ENCODE assay signal across 13 mouse cellular contexts in the genomic region with DNA sequence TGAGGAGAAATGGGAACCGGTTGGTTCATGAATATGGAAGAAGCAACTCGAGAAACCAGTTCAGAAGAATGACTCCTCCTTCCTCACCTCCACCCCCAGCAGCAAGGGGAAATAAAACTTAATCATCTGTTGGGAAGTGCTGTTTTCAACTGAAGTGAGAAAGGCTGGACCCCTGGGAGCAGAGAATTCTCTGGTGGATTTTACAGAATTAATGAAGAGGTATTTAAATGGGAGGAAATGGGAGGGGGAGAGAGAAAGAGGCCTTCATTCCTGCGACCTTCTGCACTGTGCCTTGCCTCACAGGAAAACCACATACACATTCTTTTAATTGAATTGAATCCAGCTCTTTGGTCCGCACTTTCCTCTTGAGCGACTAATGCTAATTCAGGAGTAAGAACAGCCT.
A peak's percentile ranks its signal among the peaks of the same experiment; 100 is the strongest.
DNase-seq lines count a peak whose midpoint lies in the region; ATAC-seq and TF ChIP-seq lines count a peak whose summit lies in the region.
"Had no signal": no experiment of that assay in that cellular context is flagged by ENCODE, and none has a peak within 500 bp of the region (broad histone marks: within the 10 kb centered on the region; RNA-seq: fewer than 3 reads in every experiment).

No protein-coding gene starts in this region.

- no peaks in the 10 kb centered on the region for H3K9me3 ChIP-seq in midbrain, postnatal 0 days (ENCODE audit: low read length)
- H3K9me3 ChIP-seq in midbrain, embryonic 11.5 days (ENCODE audit: control insufficient read depth, low read length) = no peaks in the 10 kb centered on the region
- H3K9me3 ChIP-seq in neural tube, embryonic 14.5 days (ENCODE audit: control insufficient read depth, low read length) = no peaks in the 10 kb centered on the region
- H3K9me3 ChIP-seq: embryonic facial prominence, embryonic 12.5 days had no signal

- no peak for DNase-seq in frontal cortex, adult 2 months (ENCODE audit: extremely low spot score in 1 of 2, low spot score in 1 of 2)
- peak; percentile 3 for DNase-seq in midbrain, postnatal 0 days (ENCODE audit: low spot score)
- DNase-seq in midbrain, embryonic 11.5 days (ENCODE audit: low spot score, missing footprints) = no peak
- peak; percentile 7 to 36 for DNase-seq in kidney, adult 8-10 months
- no peak for DNase-seq in c-Kit-positive CD71-positive TER-119-positive erythroid progenitor cells, embryonic 14.5 days (ENCODE audit: low spot score)
- DNase-seq: cerebellum, postnatal 25 days; lung, postnatal 10 days; retina, postnatal 1 day; thymus, postnatal 25 days had no signal

- no peaks in the 10 kb centered on the region for H3K4me1 ChIP-seq in midbrain, postnatal 0 days (ENCODE audit: insufficient read depth, low read length)
- H3K4me1 ChIP-seq in midbrain, embryonic 11.5 days (ENCODE audit: control insufficient read depth, insufficient read depth, low read length) = no peaks in the 10 kb centered on the region
- no peaks in the 10 kb centered on the region for H3K4me1 ChIP-seq in neural tube, embryonic 14.5 days (ENCODE audit: control insufficient read depth, insufficient read depth, low read length)
- H3K4me1 ChIP-seq: embryonic facial prominence, embryonic 12.5 days had no signal

- H3K27ac ChIP-seq in midbrain, postnatal 0 days (ENCODE audit: low read depth, low read length) = no peak overlapping the region
- no peak overlapping the region for H3K27ac ChIP-seq in midbrain, embryonic 11.5 days (ENCODE audit: low read depth, low read length)
- no peak overlapping the region for H3K27ac ChIP-seq in neural tube, embryonic 14.5 days (ENCODE audit: low read depth, low read length)
- H3K27ac ChIP-seq: embryonic facial prominence, embryonic 12.5 days had no signal

- 25% methylated on average over 5 of the region's 5 CpGs for WGBS in midbrain, postnatal 0 days
- WGBS in midbrain, embryonic 11.5 days = 29% methylated on average over 5 of the region's 5 CpGs
- 23% methylated on average over 5 of the region's 5 CpGs for WGBS in neural tube, embryonic 14.5 days

- no peak overlapping the region for H3K9ac ChIP-seq in midbrain, postnatal 0 days (replicated peaks; ENCODE audit: low read length, poor library complexity, severe bottlenecking)
- H3K9ac ChIP-seq in midbrain, embryonic 11.5 days (ENCODE audit: low read length) = no peak overlapping the region
- no peak overlapping the region for H3K9ac ChIP-seq in neural tube, embryonic 14.5 days (replicated peaks; ENCODE audit: low read depth, low read length)
- H3K9ac ChIP-seq: embryonic facial prominence, embryonic 12.5 days had no signal

- no peaks in the 10 kb centered on the region for H3K36me3 ChIP-seq in midbrain, postnatal 0 days (ENCODE audit: insufficient read depth, low read length)
- no peaks in the 10 kb centered on the region for H3K36me3 ChIP-seq in midbrain, embryonic 11.5 days (ENCODE audit: control insufficient read depth, insufficient read depth, low read length)
- no peaks in the 10 kb centered on the region for H3K36me3 ChIP-seq in neural tube, embryonic 14.5 days (ENCODE audit: control insufficient read depth, insufficient read depth, low read length)
- H3K36me3 ChIP-seq: embryonic facial prominence, embryonic 12.5 days had no signal

- ATAC-seq in frontal cortex, adult (ENCODE audit: low TSS enrichment) = peak; percentile 59; the same call in 1 of the 2 replicates
- ATAC-seq in midbrain, postnatal 0 days (ENCODE audit: low FRiP score) = no peak
- ATAC-seq in midbrain, embryonic 11.5 days (ENCODE audit: low FRiP score) = no peak
- peak; percentile 46 for ATAC-seq in neural tube, embryonic 14.5 days (ENCODE audit: low read depth)
- ATAC-seq in megakaryocyte, adult 5-6 weeks (ENCODE audit: poor library complexity, severe bottlenecking) = no peak

- no peak overlapping the region for H3K4me3 ChIP-seq in midbrain, postnatal 0 days (ENCODE audit: low read depth, low read length)
- H3K4me3 ChIP-seq in midbrain, embryonic 11.5 days (ENCODE audit: low read depth, low read length) = no peak overlapping the region
- H3K4me3 ChIP-seq in neural tube, embryonic 14.5 days (ENCODE audit: low read depth, low read length) = no peak overlapping the region
- H3K4me3 ChIP-seq: embryonic facial prominence, embryonic 12.5 days had no signal

- no peak overlapping the region for H3K4me2 ChIP-seq in midbrain, postnatal 0 days (ENCODE audit: low read depth, low read length, poor library complexity, severe bottlenecking)
- no peak overlapping the region for H3K4me2 ChIP-seq in midbrain, embryonic 11.5 days
- H3K4me2 ChIP-seq in neural tube, embryonic 14.5 days (ENCODE audit: low read depth, low read length) = no peak overlapping the region
- H3K4me2 ChIP-seq: embryonic facial prominence, embryonic 12.5 days had no signal

- TF ChIP-seq CTCF in midbrain, postnatal 0 days (IDR thresholded peaks at IDR 0.05) = no peak

- no peaks in the 10 kb centered on the region for H3K27me3 ChIP-seq in midbrain, postnatal 0 days (ENCODE audit: insufficient read depth, low read length)
- no peaks in the 10 kb centered on the region for H3K27me3 ChIP-seq in midbrain, embryonic 11.5 days (ENCODE audit: control insufficient read depth, insufficient read depth, low read length)
- no peaks in the 10 kb centered on the region for H3K27me3 ChIP-seq in neural tube, embryonic 14.5 days (ENCODE audit: control insufficient read depth, insufficient read depth, low read length)
- H3K27me3 ChIP-seq: embryonic facial prominence, embryonic 12.5 days had no signal

Comparison
In these comparisons a context has a peak if more than half of its experiments do, and no peak if none do; other contexts are left out.
1. DNase-seq: peak in midbrain, postnatal 0 days (single experiment) and kidney, adult 8-10 months (2 of 2); none in frontal cortex, adult 2 months (0 of 2), midbrain, embryonic 11.5 days (single experiment) and c-Kit-positive CD71-positive TER-119-positive erythroid progenitor cells, embryonic 14.5 days (single experiment).
2. ATAC-seq: peak in frontal cortex, adult (single experiment) and neural tube, embryonic 14.5 days (single experiment); none in midbrain, postnatal 0 days (single experiment), midbrain, embryonic 11.5 days (single experiment) and megakaryocyte, adult 5-6 weeks (single experiment).